Mouse (Mus musculus) liver, embryonic 14.5 days (tissue): ENCODE data around the gene Urm1.

ENCODE experiments used
- CTCF ChIP-seq: IDR thresholded peaks from 2 replicates; pipeline ENCODE4 v1.5.1; 2016; ENCODE audit warnings: antibody characterized with exemption, low read depth, control low read depth
- EP300 ChIP-seq: IDR thresholded peaks from 2 replicates; pipeline ENCODE4 v1.6.1; 2016; ENCODE audit warnings: antibody characterized with exemption, low read depth

GRCm38 (mm10) chr2:29771611-29772461 lies 48.0 kb upstream of the Urm1 start:
- no peak for TF ChIP-seq CTCF
- TF ChIP-seq EP300: no peak
